ENCODE assay signal across 8 mouse cellular contexts in genomic region chr12:73554155-73554554, GRCm38 (mm10). TPM values are rescaled to one million over a fixed set of nuclear protein-coding genes. Genes with fewer than 3 reads are reported as not detected.
DNase-seq lines count a peak whose midpoint lies in the region; ATAC-seq and TF ChIP-seq lines count a peak whose summit lies in the region.
"Had no signal": no experiment of that assay in that cellular context is flagged by ENCODE, and none has a peak within 500 bp of the region (broad histone marks: within the 10 kb centered on the region; RNA-seq: fewer than 3 reads in every experiment).

No protein-coding gene starts in this region.

- H3K4me3 ChIP-seq in ES-E14 (ENCODE audit: insufficient read depth in 1 of 2, low read depth in 1 of 2, low read length in 2 of 2, poor library complexity in 1 of 2, severe bottlenecking in 1 of 2) = no peak overlapping the region
- no peak overlapping the region for H3K4me3 ChIP-seq in embryonic facial prominence, embryonic 15.5 days (replicated peaks)
- H3K4me3 ChIP-seq in lung, embryonic 14.5 days (ENCODE audit: low read depth, low read length) = no peak overlapping the region

- H3K4me2 ChIP-seq in embryonic facial prominence, embryonic 15.5 days (replicated peaks) = no peak overlapping the region
- no peak overlapping the region for H3K4me2 ChIP-seq in lung, embryonic 14.5 days

- no peaks in the 10 kb centered on the region for H3K36me3 ChIP-seq in ES-E14 (ENCODE audit: control insufficient read depth, insufficient read depth, low read length, poor library complexity, severe bottlenecking)
- no peaks in the 10 kb centered on the region for H3K36me3 ChIP-seq in embryonic facial prominence, embryonic 15.5 days
- H3K36me3 ChIP-seq in lung, embryonic 14.5 days (ENCODE audit: insufficient read depth) = no peaks in the 10 kb centered on the region

- 1% methylated on average over 5 of the region's 5 CpGs for WGBS in embryonic facial prominence, embryonic 15.5 days
- 5% methylated on average over 5 of the region's 5 CpGs for WGBS in lung, embryonic 14.5 days

- intact Hi-C loops in heart, postnatal 36 days (cut with DNase I) = loop anchor here (2.0 to 5.0 kb wide), 2 partner anchors 19 to 707 kb away; no protein-coding TSS in a partner anchor

- no peak overlapping the region for H3K27ac ChIP-seq in ES-E14 (ENCODE audit: insufficient read depth, low read depth, low read length, poor library complexity, severe bottlenecking)
- no peak overlapping the region for H3K27ac ChIP-seq in embryonic facial prominence, embryonic 15.5 days (replicated peaks)
- H3K27ac ChIP-seq in lung, embryonic 14.5 days (ENCODE audit: low read depth) = no peak overlapping the region
- H3K27ac ChIP-seq: macrophage had no signal

- peak; percentile 66 for DNase-seq in ES-E14 (ENCODE audit: low read depth, low spot score)
- DNase-seq in adrenal gland, postnatal 36 days = peak; percentile 57 to 82
- DNase-seq in heart, postnatal 36 days = peak; percentile 65 to 68
- peak; percentile 71 to 77 for DNase-seq in kidney, postnatal 4 days
- DNase-seq in lung, embryonic 14.5 days = peak; percentile 89
- peak; percentile 88 for DNase-seq in retina, embryonic 14.5 days (ENCODE audit: low spot score)

- in situ Hi-C loops in ES-E14 (cut with MboI; ENCODE audit: low sequenced_read_pairs in 2 of 2, unreplicated experiment in 2 of 2) = no loop called here

- H3K9me3 ChIP-seq in ES-E14 (ENCODE audit: control insufficient read depth, insufficient read depth, low read depth, low read length) = no peaks in the 10 kb centered on the region
- H3K9me3 ChIP-seq in embryonic facial prominence, embryonic 15.5 days (replicated peaks) = no peaks in the 10 kb centered on the region
- H3K9me3 ChIP-seq in lung, embryonic 14.5 days (ENCODE audit: low read depth, low read length) = no peaks in the 10 kb centered on the region

- no peak overlapping the region for H3K9ac ChIP-seq in ES-E14 (ENCODE audit: insufficient read depth, low read depth, low read length, poor library complexity, severe bottlenecking)
- H3K9ac ChIP-seq in embryonic facial prominence, embryonic 15.5 days = no peak overlapping the region
- H3K9ac ChIP-seq in lung, embryonic 14.5 days = no peak overlapping the region

- H3K4me1 ChIP-seq in ES-E14 (ENCODE audit: control insufficient read depth in 2 of 2, insufficient read depth in 2 of 2, low read length in 2 of 2, poor library complexity in 1 of 2) = peaks cover 0 to under 1% of the 10 kb centered on the region in 2 experiments; a peak in 1 of 4 replicates
- no peaks in the 10 kb centered on the region for H3K4me1 ChIP-seq in embryonic facial prominence, embryonic 15.5 days
- no peaks in the 10 kb centered on the region for H3K4me1 ChIP-seq in lung, embryonic 14.5 days (ENCODE audit: insufficient read depth)

- ATAC-seq in embryonic facial prominence, embryonic 15.5 days (ENCODE audit: insufficient number of reproducible peaks, low FRiP score, low TSS enrichment, low read depth) = peak; percentile 53; the same call in 1 of the 2 replicates
- peak; percentile 71; the same call in 1 of the 2 replicates for ATAC-seq in lung, embryonic 14.5 days (ENCODE audit: insufficient read depth)

- no peaks in the 10 kb centered on the region for H3K27me3 ChIP-seq in embryonic facial prominence, embryonic 15.5 days
- H3K27me3 ChIP-seq in lung, embryonic 14.5 days (ENCODE audit: insufficient read depth, low read length) = peaks cover 15% of the 10 kb centered on the region

- TF ChIP-seq CTCF in lung, embryonic 14.5 days (IDR thresholded peaks at IDR 0.05; ENCODE audit: low read depth) = peak; percentile 84

TF ChIP-seq in ES-E14, 5 proteins besides CTCF, POLR2A, EP300 and RAD21:
- TF ChIP-seq ZC3H11A (IDR thresholded peaks at IDR 0.05; ENCODE audit: borderline replicate concordance, low read depth, low read length) = peak; percentile 86
- TF ChIP-seq HCFC1 (IDR thresholded peaks at IDR 0.05; ENCODE audit: borderline replicate concordance, insufficient read depth, low read length) = no peak

RNA-seq across cellular contexts. Expression of gene Tmem30b, which starts 8.0 kb away (rescaled TPM):
- total RNA-seq in ES-E14 (2012; rRNA removed) = 3.4 and 6.3 TPM in 2 replicates
- under 1 TPM; 0.10 to 0.13 TPM for total RNA-seq in adrenal gland, postnatal 36 days (2021)
- polyA plus RNA-seq in embryonic facial prominence, embryonic 15.5 days (2015; fragmentation: Nextera tagmentation; extraction: Ambion mirVana) = 14.8 and 17.5 TPM in 2 replicates
- total RNA-seq in heart, postnatal 36 days (2021) = under 1 TPM; 0.08 to 0.14 TPM
- 4.0 and 5.1 TPM in 2 replicates for polyA plus RNA-seq in lung, embryonic 14.5 days (2014; fragmentation: Nextera tagmentation; extraction: Ambion mirVana)
- polyA plus RNA-seq: macrophage had no signal

RNA-seq across cellular contexts. Expression of gene Prkch, which starts 30.4 kb away (rescaled TPM):
- total RNA-seq in ES-E14 (2012; rRNA removed) = 2.8 and 4.1 TPM in 2 replicates
- 10 to 100 TPM; 11.2 to 16.3 TPM for total RNA-seq in adrenal gland, postnatal 36 days (2021)
- polyA plus RNA-seq in embryonic facial prominence, embryonic 15.5 days (2015; fragmentation: Nextera tagmentation; extraction: Ambion mirVana) = 20.0 and 21.0 TPM in 2 replicates
- total RNA-seq in heart, postnatal 36 days (2021) = 10 to 100 TPM; 19.1 to 19.5 TPM
- polyA plus RNA-seq in lung, embryonic 14.5 days (2014; fragmentation: Nextera tagmentation; extraction: Ambion mirVana) = 16.2 and 18.0 TPM in 2 replicates
